Mouse (Mus musculus) induced T-regulatory cell, adult 2 months (primary cell): ENCODE results near the gene Prkch.

ENCODE experiments used
- DNase-seq: peaks from one replicate; pipeline ENCODE4 v3.0.0-alpha.2; 2012; ENCODE audit warnings: low read depth

Gene Prkch

GRCm38 (mm10) chr12:73610831-73611370 lies 26.3 kb downstream of the Prkch start:
- DNase-seq = peak; percentile 90

GRCm38 (mm10) chr12:73611741-73612140 lies 27.1 kb downstream of the Prkch start:
- peak; percentile 87 for DNase-seq

- DNase-seq = peak; percentile 55
These were observed 28.6 kb downstream of the Prkch start for GRCm38 (mm10) chr12:73613183-73613582.

GRCm38 (mm10) chr12:73617652-73618051 lies 33.1 kb downstream of the Prkch start:
- DNase-seq = peak; percentile 58

- peak; percentile 74 for DNase-seq
These were observed 40.9 kb downstream of the Prkch start for GRCm38 (mm10) chr12:73625277-73626032.

- peak; percentile 76 for DNase-seq
These were observed 43.3 kb downstream of the Prkch start for GRCm38 (mm10) chr12:73627902-73628301.

- no peak for DNase-seq
These were observed 46.0 kb downstream of the Prkch start for GRCm38 (mm10) chr12:73630596-73630995.

- DNase-seq = peak; percentile 90
These were observed 46.6 kb downstream of the Prkch start for GRCm38 (mm10) chr12:73631148-73631547.

- DNase-seq = peak; percentile 83
These were observed 48.2 kb downstream of the Prkch start for GRCm38 (mm10) chr12:73632671-73633244.

- DNase-seq = peak; percentile 81
These were observed 49.1 kb downstream of the Prkch start for GRCm38 (mm10) chr12:73633707-73634106.

GRCm38 (mm10) chr12:73639571-73639970 lies 55.0 kb downstream of the Prkch start:
- no peak for DNase-seq

- DNase-seq = peak; percentile 74
These were observed 56.6 kb downstream of the Prkch start for GRCm38 (mm10) chr12:73641183-73641582.

- DNase-seq = peak; percentile 62
These were observed 60.6 kb downstream of the Prkch start for GRCm38 (mm10) chr12:73645216-73645615.

GRCm38 (mm10) chr12:73647686-73648085 lies 63.1 kb downstream of the Prkch start:
- peak; percentile 81 for DNase-seq

- peak; percentile 71 for DNase-seq
These were observed 72.1 kb downstream of the Prkch start for GRCm38 (mm10) chr12:73656568-73657204.

- peak; percentile 70 for DNase-seq
These were observed 78.8 kb downstream of the Prkch start for GRCm38 (mm10) chr12:73663421-73663820.

GRCm38 (mm10) chr12:73666701-73667100 lies 82.1 kb downstream of the Prkch start:
- no peak for DNase-seq

GRCm38 (mm10) chr12:73667607-73668006 lies 83.0 kb downstream of the Prkch start:
- no peak for DNase-seq

- no peak for DNase-seq
These were observed 86.1 kb downstream of the Prkch start for GRCm38 (mm10) chr12:73670739-73671138.

- no peak for DNase-seq
These were observed 86.9 kb downstream of the Prkch start for GRCm38 (mm10) chr12:73671540-73671939.

- DNase-seq = no peak
These were observed 87.4 kb downstream of the Prkch start for GRCm38 (mm10) chr12:73672007-73672406.

GRCm38 (mm10) chr12:73673783-73674182 lies 89.2 kb downstream of the Prkch start:
- no peak for DNase-seq

GRCm38 (mm10) chr12:73675212-73675611 lies 90.6 kb downstream of the Prkch start:
- peak; percentile 69 for DNase-seq
